Mouse (Mus musculus) megakaryocyte, embryonic 14.5 days (primary cell): ENCODE data around the gene Sema3e.

ENCODE experiments used
- FLI1 ChIP-seq: IDR thresholded peaks from 2 replicates; pipeline ENCODE4 v1.6.1; 2012; ENCODE audit warnings: low read length, inconsistent platforms, mixed read lengths
- GATA1 ChIP-seq: IDR thresholded peaks from 3 replicates; pipeline ENCODE4 v1.6.1; 2012; ENCODE audit warnings: mixed read lengths, low read length, inconsistent platforms, borderline replicate concordance

GRCm38 (mm10) chr5:14092262-14092776 lies 67.2 kb downstream of the Sema3e start:
- TF ChIP-seq GATA1 (no peak), FLI1 (no peak)
